Mouse (Mus musculus) lung, adult 2 months (tissue): ENCODE results near the gene Ccnk.

Experiments
- CTCF ChIP-seq: fragments of 200-500 bp; IDR thresholded peaks from 2 replicates; pipeline ENCODE4 v1.5.1; 2011; ENCODE audit warnings: mild to moderate bottlenecking, low read length, control low read depth; ENCODE audit not compliant: insufficient read depth
- POLR2A ChIP-seq: fragments of 200-500 bp; IDR thresholded peaks from 2 replicates; pipeline ENCODE4 v1.6.1; 2011; ENCODE audit warnings: low read depth, mild to moderate bottlenecking, control low read depth, low read length, borderline replicate concordance; ENCODE audit errors: extremely low read depth

DNA sequence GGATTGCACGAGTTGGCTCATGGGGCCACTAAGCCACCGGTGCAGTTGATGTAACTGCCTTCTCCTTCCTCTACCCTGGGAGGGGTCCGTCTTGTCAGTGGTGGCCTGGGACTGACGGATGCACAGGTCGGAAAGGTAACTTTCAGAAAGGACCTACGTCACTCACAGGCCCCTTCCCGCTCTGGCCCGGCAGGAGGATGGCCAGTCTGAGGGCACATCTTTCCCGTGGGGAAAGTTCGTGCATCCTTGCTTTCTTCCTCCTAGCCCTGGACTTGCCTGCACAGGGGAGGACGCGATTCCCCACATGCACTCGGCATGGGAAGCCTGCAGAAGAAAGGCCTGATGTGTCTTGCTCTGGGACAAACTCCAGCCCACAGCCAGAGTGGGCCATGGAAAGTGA is 46.8 kb downstream of the Ccnk start:
- TF ChIP-seq CTCF (no peak), POLR2A (no peak)
